Mouse (Mus musculus) A20 (cell line): ENCODE measurements around the gene Tcf7l1.

Experiments
- DNase-seq: peaks from one replicate; pipeline ENCODE4 v3.0.0-alpha.2; 2011; ENCODE audit warnings: low read depth, low spot score

Tcf7l1 gene

GRCm38 (mm10) chr6:72664290-72664689, 124.8 kb downstream of the Tcf7l1 start:
- DNase-seq, result no peak

- no peak for DNase-seq
Measured at GRCm38 (mm10) chr6:72663000-72663399, 126.1 kb downstream of the Tcf7l1 start.

- no peak for DNase-seq
Measured at GRCm38 (mm10) chr6:72660391-72660720, 128.7 kb downstream of the Tcf7l1 start.

- no peak for DNase-seq
Measured at GRCm38 (mm10) chr6:72659717-72660390, 129.2 kb downstream of the Tcf7l1 start.

- DNase-seq, result peak; percentile 39
Measured at GRCm38 (mm10) chr6:72658006-72658405, 131.0 kb downstream of the Tcf7l1 start.

GRCm38 (mm10) chr6:72656053-72656442, 133.0 kb downstream of the Tcf7l1 start:
- DNase-seq, result no peak

GRCm38 (mm10) chr6:72655309-72656052, 133.6 kb downstream of the Tcf7l1 start:
- no peak for DNase-seq

GRCm38 (mm10) chr6:72654355-72654754, 134.7 kb downstream of the Tcf7l1 start:
- no peak for DNase-seq

GRCm38 (mm10) chr6:72653419-72653818, 135.6 kb downstream of the Tcf7l1 start:
- no peak for DNase-seq

GRCm38 (mm10) chr6:72650338-72650851, 138.7 kb downstream of the Tcf7l1 start:
- no peak for DNase-seq

GRCm38 (mm10) chr6:72648002-72648595, 141.0 kb downstream of the Tcf7l1 start:
- no peak for DNase-seq

GRCm38 (mm10) chr6:72647383-72647820, 141.7 kb downstream of the Tcf7l1 start:
- DNase-seq, result peak; percentile 47

GRCm38 (mm10) chr6:72645364-72645763, 143.7 kb downstream of the Tcf7l1 start:
- no peak for DNase-seq

- DNase-seq, result no peak
Measured at GRCm38 (mm10) chr6:72644576-72644975, 144.5 kb downstream of the Tcf7l1 start.

GRCm38 (mm10) chr6:72641218-72641954, 147.7 kb downstream of the Tcf7l1 start:
- no peak for DNase-seq

- peak; percentile 19 for DNase-seq
Measured at GRCm38 (mm10) chr6:72636940-72637339, 152.1 kb downstream of the Tcf7l1 start.

- peak; percentile 55 for DNase-seq
Measured at GRCm38 (mm10) chr6:72635760-72636431, 153.2 kb downstream of the Tcf7l1 start.

- no peak for DNase-seq
Measured at GRCm38 (mm10) chr6:72634311-72634710, 154.7 kb downstream of the Tcf7l1 start.

- no peak for DNase-seq
Measured at GRCm38 (mm10) chr6:72631700-72632099, 157.4 kb downstream of the Tcf7l1 start.

- no peak for DNase-seq
Measured at GRCm38 (mm10) chr6:72630961-72631360, 158.1 kb downstream of the Tcf7l1 start.

- no peak for DNase-seq
Measured at GRCm38 (mm10) chr6:72630370-72630769, 158.7 kb downstream of the Tcf7l1 start.
